Mouse (Mus musculus): ENCODE results near the gene Slc15a5.

DNA sequence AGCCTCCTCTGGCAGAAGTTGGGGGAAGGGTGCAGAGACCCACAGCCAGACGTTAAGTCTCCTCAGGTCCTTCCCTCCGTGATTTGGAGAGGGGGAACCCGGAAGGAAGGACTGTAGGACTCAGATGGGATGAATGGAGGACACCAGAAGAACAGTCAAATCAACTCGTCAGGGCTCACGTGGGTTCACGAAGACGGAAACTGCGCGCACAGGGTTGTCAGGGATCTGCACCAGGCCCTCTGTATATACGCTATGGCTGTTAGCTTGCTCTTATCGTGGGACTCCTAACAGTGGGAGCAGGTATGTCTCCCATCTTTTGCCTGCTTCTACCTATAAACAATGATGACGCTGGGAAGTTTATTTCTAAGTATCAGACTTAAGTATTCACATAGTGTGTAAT lies 24.8 kb downstream of the Slc15a5 start:
- TF ChIP-seq EP300 (optimal IDR thresholded peaks at IDR 0.05) (no peak), CTCF (IDR thresholded peaks at IDR 0.05; ENCODE audit: low read depth) (no peak)

Measured in stomach, postnatal 0 days (tissue).